Mouse (Mus musculus) neural tube, postnatal 0 days (tissue): ENCODE results near the gene Cwc27. TPM values are rescaled to one million over a fixed set of nuclear protein-coding genes. Genes with fewer than 3 reads are reported as not detected.

Experiments
- polyA plus RNA-seq: library from polyadenylated mRNA; unstranded; fragments of >200 nt; fragmentation: Nextera tagmentation; extraction: Ambion mirVana; gene quantifications from 2 replicates; pipeline ENCODE4 v1.2.1, GENCODE M21; 2015

The Cwc27 gene
- polyA plus RNA-seq: 20.9 and 21.8 TPM in 2 replicates

DNA sequence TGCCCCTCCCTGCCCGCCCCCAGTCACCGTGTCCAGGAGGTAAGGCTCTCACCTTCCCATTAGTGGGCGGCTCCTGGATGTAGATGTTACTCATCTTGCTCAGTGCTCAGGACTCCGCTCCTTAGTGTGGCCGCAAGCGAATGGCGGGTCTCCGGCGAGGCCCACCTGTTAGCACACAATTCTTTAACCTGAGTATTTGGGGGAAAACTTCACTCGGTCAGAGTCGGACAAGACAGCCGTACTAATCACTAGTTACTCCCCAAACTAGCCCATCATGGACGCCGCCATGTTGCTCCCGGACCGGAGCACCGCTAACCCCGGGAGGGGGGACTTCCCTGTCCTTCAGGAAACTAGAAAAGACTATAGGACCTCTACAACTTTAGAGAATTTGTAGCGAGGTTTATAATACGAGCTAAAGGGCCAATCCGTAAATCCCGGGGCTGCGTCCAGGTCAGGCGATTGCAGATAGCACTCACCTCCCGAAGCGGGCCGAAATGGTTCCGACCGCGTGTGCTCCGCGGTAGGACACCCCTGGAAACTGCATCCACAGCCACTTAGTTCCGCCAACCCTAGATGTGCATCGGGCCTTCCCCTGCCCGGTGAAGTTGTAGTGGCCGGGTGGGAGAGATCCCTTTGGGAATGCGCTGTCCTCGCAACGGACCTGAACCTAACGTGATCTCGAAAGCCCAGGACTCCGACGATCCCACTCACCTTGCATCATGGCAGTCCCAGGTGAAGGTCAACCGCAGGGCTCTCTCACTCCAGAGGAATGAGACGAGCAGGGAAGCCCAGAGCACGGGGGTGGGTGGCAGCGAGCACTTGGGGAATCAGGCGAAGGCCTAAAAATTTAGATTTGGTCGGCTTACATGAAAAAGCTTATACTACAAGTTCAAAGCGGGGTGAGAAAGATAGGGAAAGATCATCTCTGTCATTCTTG lies at the start of gene Cwc27:
Cwc27 (minus strand) TSS at position 508 of the 937 bp plus-strand sequence.

DNA sequence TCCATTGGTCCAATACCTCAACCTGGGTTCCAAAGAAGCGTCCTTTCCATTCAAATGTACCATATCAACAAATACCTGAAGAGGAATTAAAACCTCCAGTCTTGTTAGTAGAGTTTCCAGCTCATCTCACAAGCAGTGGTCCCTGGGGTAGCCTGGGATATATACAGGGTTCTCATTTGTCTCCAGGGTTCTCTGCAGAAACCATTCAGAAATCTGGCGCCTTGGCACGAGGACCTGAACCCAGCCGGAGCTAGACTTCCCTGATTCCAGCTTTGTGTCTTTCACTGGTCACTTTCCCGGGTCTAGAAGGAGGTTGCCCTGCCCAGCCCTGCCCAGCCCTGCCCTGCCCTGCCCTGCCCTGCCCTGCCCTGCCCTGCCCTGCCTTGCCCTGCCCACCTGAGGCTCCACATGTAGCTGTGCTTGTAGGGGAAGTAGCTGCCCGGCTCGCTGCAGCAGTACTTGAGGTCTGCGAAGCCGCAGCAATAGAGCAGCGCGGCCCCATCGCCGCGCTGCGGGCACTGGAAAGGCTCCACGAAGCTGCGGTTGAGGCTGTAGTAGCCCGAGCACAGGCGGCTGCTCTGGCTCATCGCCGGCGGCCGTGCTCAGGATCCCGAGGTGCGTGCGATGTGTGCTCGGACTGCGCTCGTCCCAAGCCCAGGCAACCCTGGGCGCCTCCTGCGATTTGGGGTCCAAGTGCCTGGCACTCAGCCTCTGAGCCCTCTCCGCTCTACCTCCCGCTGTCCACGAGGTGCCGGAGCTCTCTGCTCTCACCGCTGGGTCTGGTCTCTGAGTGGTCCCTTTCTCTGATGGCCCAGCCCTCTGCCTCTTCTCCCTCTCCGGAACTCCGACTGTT lies 46.4 kb upstream of the Cwc27 start, which contains the start of gene Shisal2b:
Shisal2b (minus strand) TSS at position 767 of the 853 bp plus-strand sequence.

DNA sequence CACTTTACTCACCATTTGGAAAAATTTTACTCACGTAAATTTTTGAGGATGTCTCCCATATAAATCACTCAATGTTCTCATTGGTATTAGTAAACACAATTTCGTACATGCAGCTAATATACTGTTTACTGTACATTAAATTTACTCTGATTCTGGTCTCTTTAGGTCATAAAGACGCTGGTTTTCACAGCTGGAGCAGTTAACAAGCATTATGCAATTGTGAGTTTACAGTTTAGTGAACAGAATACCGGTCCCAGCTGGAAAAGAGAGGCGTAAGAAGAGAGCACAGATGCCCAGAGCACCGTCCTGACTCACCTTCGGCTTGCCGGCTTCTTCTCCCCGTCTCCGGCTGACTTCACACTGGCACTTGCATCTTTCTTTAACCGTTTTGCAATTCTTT lies 24.8 kb downstream of the Cwc27 start, which contains the start of gene Srek1ip1:
Srek1ip1 (plus strand) TSS at position 301 of the 400 bp plus-strand sequence.

Other genes starting within 250 kb of the Cwc27 start
- gene Srek1ip1, start 24.7 kb downstream of the Cwc27 start, polyA plus RNA-seq: 11.3 and 12.3 TPM in 2 replicates
- 4.2 and 4.8 TPM in 2 replicates for gene Shisal2b, start 46.8 kb upstream of the Cwc27 start, polyA plus RNA-seq
- gene Rgs7bp, start 237.8 kb upstream of the Cwc27 start, polyA plus RNA-seq: 17.5 and 18.7 TPM in 2 replicates